Mouse (Mus musculus) bone marrow macrophage, adult 2 months (primary cell): ENCODE data around the gene Zzz3. TPM values are rescaled to one million over a fixed set of nuclear protein-coding genes. Genes with fewer than 3 reads are reported as not detected.
A peak's percentile ranks its signal among the peaks of the same experiment; 100 is the strongest.

ENCODE experiments used
- H3K27ac ChIP-seq: 2 replicates; pipeline ENCODE4 v1.5.1; 2012; ENCODE audit warnings: low read depth, low read length; ENCODE audit not compliant: insufficient read depth
- H3K4me1 ChIP-seq: 2 replicates; pipeline ENCODE4 v1.6.1; 2012; ENCODE audit warnings: low read length; ENCODE audit not compliant: control insufficient read depth, insufficient read depth
- H3K4me3 ChIP-seq: 2 replicates; pipeline ENCODE4 v1.5.1; 2012; ENCODE audit warnings: mild to moderate bottlenecking, low read length, moderate library complexity; ENCODE audit not compliant: insufficient read depth
- CTCF ChIP-seq: IDR thresholded peaks from 2 replicates; pipeline ENCODE4 v1.5.1; 2012; ENCODE audit warnings: low read depth, mild to moderate bottlenecking, low read length, moderate library complexity
- POLR2A ChIP-seq: IDR thresholded peaks from 2 replicates; pipeline ENCODE4 v1.6.1; 2012; ENCODE audit warnings: mild to moderate bottlenecking, low read depth, low read length, borderline replicate concordance
- polyA plus RNA-seq: library from polyadenylated mRNA; stranded (reverse); fragments of >200 nt; gene quantifications from 2 replicates; pipeline ENCODE4 v1.2.4, GENCODE M21; 2012; ENCODE audit not compliant: missing spikeins, insufficient read depth, insufficient read length

Zzz3 gene
- polyA plus RNA-seq, 1 experiment: 40.5 TPM

- Histone ChIP-seq H3K27ac (no peak overlapping the region), H3K4me1 (peaks cover 59% of the 10 kb centered on the region), H3K4me3 (no peak overlapping the region)
- TF ChIP-seq CTCF: no peak
- TF ChIP-seq POLR2A: no peak
Observed at GRCm38 (mm10) chr3:152400441-152400840, 5.2 kb downstream of the Zzz3 start.

GRCm38 (mm10) chr3:152400875-152401274, 5.6 kb downstream of the Zzz3 start:
- H3K4me1 ChIP-seq: peaks cover 61% of the 10 kb centered on the region
- TF ChIP-seq POLR2A (no peak), CTCF (no peak)
- H3K4me3 ChIP-seq: no peak overlapping the region
- no peak overlapping the region for H3K27ac ChIP-seq

- peak overlapping the region; percentile 91 for H3K27ac ChIP-seq
- H3K4me1 ChIP-seq: peaks cover 68% of the 10 kb centered on the region
- TF ChIP-seq POLR2A (no peak), CTCF (no peak)
- H3K4me3 ChIP-seq: no peak overlapping the region
Observed at GRCm38 (mm10) chr3:152401964-152402670, 6.8 kb downstream of the Zzz3 start.

GRCm38 (mm10) chr3:152402671-152403066, 7.4 kb downstream of the Zzz3 start:
- Histone ChIP-seq H3K4me3 (no peak overlapping the region), H3K4me1 (peaks cover 71% of the 10 kb centered on the region), H3K27ac (peak overlapping the region; percentile 91)

GRCm38 (mm10) chr3:152403827-152404226, 8.6 kb downstream of the Zzz3 start:
- no peak overlapping the region for H3K4me3 ChIP-seq
- TF ChIP-seq POLR2A (no peak), CTCF (no peak)
- no peak overlapping the region for H3K27ac ChIP-seq
- H3K4me1 ChIP-seq: peaks cover 64% of the 10 kb centered on the region

More at GRCm38 (mm10) chr3:152402671-152403066, 7.4 kb downstream of the Zzz3 start:
- TF ChIP-seq POLR2A: no peak

GRCm38 (mm10) chr3:152405420-152405819, 10.1 kb downstream of the Zzz3 start:
- Histone ChIP-seq H3K4me3 (no peak overlapping the region), H3K27ac (peak overlapping the region; percentile 56; the same call in 1 of the 2 replicates), H3K4me1 (peaks cover 53% of the 10 kb centered on the region)
- no peak for TF ChIP-seq POLR2A
- no peak for TF ChIP-seq CTCF

GRCm38 (mm10) chr3:152405978-152406640, 10.8 kb downstream of the Zzz3 start:
- Histone ChIP-seq H3K4me3 (no peak overlapping the region), H3K4me1 (peaks cover 55% of the 10 kb centered on the region), H3K27ac (peak overlapping the region; percentile 56)
- TF ChIP-seq CTCF: no peak
- no peak for TF ChIP-seq POLR2A

GRCm38 (mm10) chr3:152410980-152411551, 15.8 kb downstream of the Zzz3 start:
- H3K27ac ChIP-seq: no peak overlapping the region
- TF ChIP-seq POLR2A (no peak), CTCF (no peak)
- H3K4me1 ChIP-seq: peaks cover 35% of the 10 kb centered on the region
- H3K4me3 ChIP-seq: no peak overlapping the region

- Histone ChIP-seq H3K4me3 (no peak overlapping the region), H3K4me1 (peaks cover 29% of the 10 kb centered on the region), H3K27ac (no peak overlapping the region)
- TF ChIP-seq CTCF (no peak), POLR2A (no peak)
Observed at GRCm38 (mm10) chr3:152412362-152412761, 17.1 kb downstream of the Zzz3 start.

- TF ChIP-seq POLR2A (no peak), CTCF (no peak)
Observed at GRCm38 (mm10) chr3:152428925-152429324, 33.7 kb downstream of the Zzz3 start.

More at GRCm38 (mm10) chr3:152428925-152429324, 33.7 kb downstream of the Zzz3 start:
- H3K4me1 ChIP-seq: peaks cover 10% of the 10 kb centered on the region
- no peak overlapping the region for H3K4me3 ChIP-seq
- no peak overlapping the region for H3K27ac ChIP-seq
